Mouse (Mus musculus) megakaryocyte-erythroid progenitor cell, adult 5 weeks (primary cell): Measurements from ENCODE around the gene Dzank1. TPM values are rescaled to one million over a fixed set of nuclear protein-coding genes. Genes with fewer than 3 reads are reported as not detected.

ENCODE experiments used
- polyA plus RNA-seq: library from polyadenylated mRNA; stranded (reverse); fragments of >175 nt; gene quantifications from 2 replicates; pipeline ENCODE4 v1.2.3, GENCODE M21; 2012

The Dzank1 gene
- polyA plus RNA-seq: not detected in 2 replicates

DNA sequence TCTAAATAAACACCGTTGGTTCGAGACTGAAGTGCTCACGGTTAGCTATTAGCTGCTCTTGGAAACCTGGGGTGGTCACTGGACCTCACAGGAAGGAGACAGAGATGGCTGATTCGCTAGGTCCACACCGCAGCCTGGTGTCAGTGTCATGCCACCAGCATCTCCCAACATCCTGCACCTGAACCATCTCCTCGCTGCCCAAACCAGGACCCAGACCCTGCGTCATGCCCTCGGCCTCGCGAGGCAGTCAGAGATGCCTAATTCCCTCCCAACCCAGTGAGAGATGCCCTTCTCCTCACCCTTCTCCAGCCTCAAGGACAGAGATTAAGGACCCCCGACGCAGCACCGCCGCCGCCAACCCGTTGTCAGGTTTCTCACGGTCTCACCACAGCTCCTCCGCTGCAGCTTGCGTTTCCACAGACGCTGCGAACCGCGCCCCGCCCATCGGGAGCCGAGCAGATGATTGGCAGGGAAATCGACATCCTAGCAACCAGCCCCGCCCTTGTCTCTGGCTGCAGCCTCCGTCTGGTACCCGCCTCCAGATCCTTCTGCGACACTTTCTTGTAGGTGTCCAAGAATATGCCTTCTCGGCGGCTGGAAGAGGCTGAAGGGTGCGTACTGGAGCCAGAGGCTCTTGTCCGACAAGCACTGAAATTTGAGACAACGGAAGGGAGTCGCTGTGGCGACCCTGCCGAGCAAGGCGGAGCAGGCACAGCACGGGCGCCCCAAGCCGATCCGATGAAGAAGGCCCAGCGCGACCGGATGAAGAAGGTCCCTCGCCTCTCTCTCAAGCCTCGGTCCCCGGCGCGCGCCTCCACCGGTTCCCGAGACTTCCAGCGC, at the start of gene Dzank1, which contains the start of gene Polr3f:
Dzank1 (minus strand) TSS at position 434 of the 840 bp plus-strand sequence.
Polr3f (plus strand) TSS at position 738 of the 840 bp plus-strand sequence.

DNA sequence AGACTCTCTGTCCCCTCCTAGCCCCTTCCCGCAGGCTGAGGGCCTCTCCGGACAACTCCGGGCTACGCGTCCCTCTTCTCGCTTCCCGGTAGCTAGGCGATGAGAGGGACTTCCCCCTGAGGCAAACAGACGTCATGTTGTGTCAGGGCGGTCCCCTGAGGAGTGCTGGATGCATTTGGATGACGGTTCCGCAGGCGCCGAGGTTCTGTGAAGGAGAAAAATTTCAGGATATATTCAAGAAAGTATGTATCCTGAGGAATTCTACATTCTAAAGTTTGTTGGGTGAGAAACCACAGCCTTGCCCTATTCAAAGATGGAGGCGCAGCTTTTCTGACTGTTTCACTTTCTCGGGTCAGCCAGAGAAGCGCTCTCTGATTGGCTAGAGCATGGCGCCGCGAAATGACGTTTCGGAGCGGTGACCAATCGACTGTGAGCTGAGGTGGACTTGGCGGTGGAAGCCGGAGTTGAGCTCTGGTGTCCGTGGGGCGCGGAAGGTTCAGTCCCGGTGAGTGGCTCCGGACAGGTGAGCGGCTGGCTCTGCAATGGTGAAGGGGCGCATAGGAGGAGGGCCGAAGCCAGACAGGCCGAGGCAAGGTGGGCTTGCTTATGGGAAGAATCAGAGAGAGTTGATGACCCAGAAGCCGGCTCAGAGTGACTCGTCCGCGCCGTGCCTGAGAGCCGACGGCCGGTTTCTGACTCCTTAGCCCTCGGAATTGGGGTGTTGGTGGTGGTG, 28.8 kb upstream of the Dzank1 start, which contains the start of gene Sec23b:
Sec23b (plus strand) TSS at position 410 of the 733 bp plus-strand sequence.

DNA sequence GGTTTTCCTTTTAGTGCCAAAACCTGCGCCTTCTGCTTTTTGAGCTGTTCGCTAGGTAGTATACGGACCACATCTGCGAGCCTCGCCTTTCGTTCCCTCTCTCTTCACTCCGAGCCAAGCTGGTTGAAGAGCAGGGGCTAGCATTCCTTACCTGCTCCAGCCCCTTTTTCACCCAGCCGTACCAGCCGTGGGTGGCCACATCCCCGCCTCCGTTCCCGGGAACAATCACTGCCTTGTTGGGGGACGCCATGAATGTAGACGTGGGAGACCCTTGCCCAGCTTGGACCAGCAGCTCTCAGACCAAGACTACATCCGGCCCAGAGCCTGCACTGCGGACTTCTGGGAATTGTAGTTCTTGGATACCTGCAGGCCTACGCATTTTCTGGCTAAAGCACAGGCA, 23.3 kb upstream of the Dzank1 start, which contains the start of gene Rbbp9:
Rbbp9 (minus strand) TSS at position 341 of the 400 bp plus-strand sequence.

Other genes starting within 250 kb of the Dzank1 start
- 1.4 and 2.1 TPM in 2 replicates for gene Ovol2, start 195.3 kb downstream of the Dzank1 start, polyA plus RNA-seq
- gene Kat14, start 158.4 kb downstream of the Dzank1 start, polyA plus RNA-seq: 22.5 and 24.5 TPM in 2 replicates
- 15.8 and 17.3 TPM in 2 replicates for gene Pet117, start 158.4 kb downstream of the Dzank1 start, polyA plus RNA-seq
- 16.3 and 23.2 TPM in 2 replicates for gene Polr3f, start 304 bp upstream of the Dzank1 start, polyA plus RNA-seq
- gene Rbbp9, start 23.5 kb upstream of the Dzank1 start, polyA plus RNA-seq: 0.71 and 1.4 TPM in 2 replicates
- 8.3 and 9.0 TPM in 2 replicates for gene Sec23b, start 28.8 kb upstream of the Dzank1 start, polyA plus RNA-seq
- gene Smim26, start 66.6 kb upstream of the Dzank1 start, polyA plus RNA-seq: 2.1 and 2.5 TPM in 2 replicates
- gene Dtd1, start 72.5 kb upstream of the Dzank1 start, polyA plus RNA-seq: 19.3 and 26.8 TPM in 2 replicates